Mouse (Mus musculus) fibroblast of lung, adult 2 months (primary cell): Measurements from ENCODE around the gene Tbc1d10c.

Source experiments
- DNase-seq: peaks from one replicate; pipeline ENCODE4 v3.0.0-alpha.2; 2011; ENCODE audit warnings: low read depth

The Tbc1d10c gene

DNA sequence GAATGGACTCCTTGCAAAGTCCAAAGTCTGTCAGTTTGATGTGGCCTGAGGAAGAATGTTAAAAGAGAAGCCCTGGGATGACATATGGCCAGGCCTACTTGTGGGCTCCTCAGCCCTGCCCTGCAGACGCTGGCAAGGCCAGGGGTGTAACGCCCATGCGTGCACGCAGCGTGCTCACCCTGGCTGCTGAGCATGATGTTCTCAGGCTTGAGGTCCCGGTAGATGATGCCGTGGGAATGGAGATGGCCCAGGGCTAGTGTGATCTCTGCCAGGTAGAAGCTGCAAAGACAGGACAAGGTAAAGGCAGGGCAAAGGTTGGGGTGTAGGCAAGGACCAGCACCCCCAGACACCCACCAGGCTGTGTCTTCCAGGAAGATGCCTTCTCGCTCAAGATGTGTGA is 32.0 kb downstream of the Tbc1d10c start:
- DNase-seq = no peak

DNA sequence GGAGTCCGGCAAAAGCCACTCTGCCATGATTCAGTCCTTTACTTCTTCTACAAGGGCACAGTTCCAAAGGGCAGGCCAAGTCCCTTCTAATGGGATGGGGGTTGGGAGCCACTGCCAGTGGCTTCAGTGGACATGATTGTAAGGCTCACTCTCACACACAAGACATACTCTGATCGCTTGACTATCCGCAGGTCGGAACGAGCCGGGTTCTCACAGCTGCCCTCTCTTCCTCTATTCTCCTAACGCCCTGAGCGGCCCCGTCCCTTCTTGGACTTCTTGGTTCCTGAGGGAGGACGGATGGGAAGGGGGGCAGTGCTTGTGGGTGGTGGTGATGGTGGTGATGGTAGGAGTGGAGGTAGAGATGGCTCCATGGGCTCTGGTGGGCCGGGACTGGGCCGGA is 34.3 kb downstream of the Tbc1d10c start:
- no peak for DNase-seq

DNA sequence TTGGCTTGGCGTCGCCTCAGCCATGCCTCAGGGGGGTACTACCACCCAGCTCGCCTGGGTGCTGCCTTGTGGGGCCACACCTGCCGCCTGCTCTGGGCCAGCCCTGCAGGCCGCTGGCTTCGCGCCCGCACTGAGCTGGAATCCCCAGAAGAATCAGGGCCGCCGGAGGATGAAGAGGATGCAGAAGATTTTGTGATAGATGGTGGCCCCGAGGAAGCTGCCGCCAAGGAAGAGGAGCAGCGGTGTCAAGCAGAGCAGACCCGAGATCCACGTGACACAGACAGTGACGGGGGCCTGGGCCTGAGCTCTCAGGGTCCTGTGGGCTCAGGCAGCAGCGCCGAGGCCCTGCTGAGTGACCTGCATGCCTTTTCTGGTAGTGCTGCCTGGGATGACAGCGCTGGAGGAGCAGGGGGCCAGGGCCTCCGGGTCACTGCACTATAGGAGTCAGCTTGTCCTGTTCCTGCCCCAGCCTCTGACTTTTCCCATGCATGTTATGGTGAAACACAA is 35.0 kb downstream of the Tbc1d10c start:
- DNase-seq = no peak

DNA sequence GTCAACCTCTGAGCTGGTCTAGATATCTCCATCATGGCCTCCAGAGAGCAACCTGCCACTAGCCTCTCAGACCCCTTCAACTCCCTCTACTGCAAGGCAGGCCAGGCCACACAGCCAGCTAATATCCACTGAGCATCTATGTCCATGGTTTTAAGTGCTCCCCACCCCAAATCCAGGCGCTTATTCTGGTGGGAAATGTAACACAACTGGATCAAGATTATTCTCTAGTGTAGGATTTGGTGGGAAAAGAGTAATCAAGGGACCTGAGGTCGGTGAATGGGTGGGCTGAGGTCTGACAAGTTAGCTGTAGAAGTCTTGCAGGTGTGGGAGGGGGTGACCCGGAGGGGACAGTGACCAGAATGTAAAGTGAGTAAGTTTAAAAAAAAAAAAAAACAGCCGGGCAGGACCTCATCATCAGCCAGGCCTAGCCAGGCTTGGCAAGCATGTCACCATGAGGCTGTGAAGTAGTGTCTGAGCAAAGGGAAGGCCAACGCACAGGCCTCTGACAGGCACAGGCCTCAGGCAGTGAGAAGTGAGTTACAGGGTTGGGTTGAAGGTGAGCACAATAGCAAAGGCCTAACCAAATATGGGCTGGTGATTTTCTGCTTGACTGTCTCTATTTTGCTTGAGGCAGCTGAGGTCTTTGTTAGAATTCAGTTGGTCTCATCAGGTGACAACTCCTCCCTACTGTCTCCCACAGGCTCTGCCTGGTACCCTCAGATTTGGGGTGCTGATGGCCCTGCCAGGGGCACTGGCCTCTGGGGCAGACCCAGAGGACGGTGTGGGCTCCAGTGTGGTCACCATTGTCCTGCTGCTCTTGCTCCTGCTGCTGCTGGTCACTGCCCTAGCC is 35.6 kb downstream of the Tbc1d10c start:
- no peak for DNase-seq

DNA sequence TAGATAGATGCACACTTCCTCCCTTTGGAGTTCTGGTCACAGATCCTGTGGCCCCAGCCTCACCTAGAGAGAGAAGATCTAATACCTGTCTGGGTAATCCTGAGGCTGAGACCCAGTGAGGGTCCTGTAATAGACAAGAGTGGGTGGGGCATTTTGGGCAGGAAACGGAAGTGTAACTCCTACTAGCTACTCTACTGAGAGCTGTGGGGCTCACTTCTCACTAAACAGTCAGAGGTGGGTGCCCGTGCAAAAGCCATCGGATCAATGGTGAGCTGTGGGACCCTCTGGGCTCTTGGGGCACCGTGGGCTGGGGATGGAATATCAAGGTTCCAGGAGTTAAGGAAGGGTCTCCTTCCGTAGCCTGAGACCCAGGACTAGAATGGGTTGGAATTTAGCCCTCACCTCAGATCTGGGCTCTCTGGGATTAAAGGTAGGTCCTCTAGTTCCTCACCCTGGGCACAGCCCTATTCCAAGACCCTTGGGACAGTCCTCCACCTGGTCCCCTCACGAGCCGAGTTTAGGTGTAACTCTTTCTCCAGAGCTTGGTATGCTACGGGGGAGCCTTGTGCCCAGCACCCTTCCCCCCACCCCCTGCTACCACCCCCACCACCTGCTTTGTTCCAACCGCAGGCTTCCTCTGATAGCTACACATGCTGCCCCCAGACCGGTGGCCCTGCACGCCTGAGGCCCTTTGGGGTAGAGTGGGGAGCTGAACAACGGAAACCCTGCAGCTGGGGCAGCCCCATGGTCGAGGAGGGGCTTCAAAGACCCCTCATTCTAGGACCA is 36.5 kb downstream of the Tbc1d10c start:
- DNase-seq = no peak

DNA sequence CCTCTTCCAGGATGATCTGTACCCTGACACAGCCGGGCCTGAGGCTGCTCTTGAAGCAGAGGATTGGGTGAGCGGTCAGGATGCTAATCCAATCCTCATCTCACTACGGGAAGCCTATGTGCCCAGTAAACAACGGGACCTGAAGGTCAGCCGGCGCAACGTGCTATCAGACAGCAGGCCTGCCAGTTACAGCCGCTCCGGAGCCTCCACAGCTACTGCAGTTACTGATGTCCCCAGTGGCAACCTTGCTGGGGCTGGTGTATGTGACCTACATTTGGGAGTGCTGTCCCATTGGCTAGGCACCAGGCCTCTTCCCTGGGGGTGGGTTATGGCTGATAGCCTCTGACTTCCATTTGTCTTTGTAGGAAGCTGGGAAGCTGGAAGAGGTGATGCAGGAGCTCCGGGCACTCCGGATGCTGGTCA is 37.8 kb downstream of the Tbc1d10c start, which contains the start of gene Ptprcap:
TSS of gene Ptprcap (plus strand) at position 373 of the 423 bp plus-strand sequence.
- no peak for DNase-seq

DNA sequence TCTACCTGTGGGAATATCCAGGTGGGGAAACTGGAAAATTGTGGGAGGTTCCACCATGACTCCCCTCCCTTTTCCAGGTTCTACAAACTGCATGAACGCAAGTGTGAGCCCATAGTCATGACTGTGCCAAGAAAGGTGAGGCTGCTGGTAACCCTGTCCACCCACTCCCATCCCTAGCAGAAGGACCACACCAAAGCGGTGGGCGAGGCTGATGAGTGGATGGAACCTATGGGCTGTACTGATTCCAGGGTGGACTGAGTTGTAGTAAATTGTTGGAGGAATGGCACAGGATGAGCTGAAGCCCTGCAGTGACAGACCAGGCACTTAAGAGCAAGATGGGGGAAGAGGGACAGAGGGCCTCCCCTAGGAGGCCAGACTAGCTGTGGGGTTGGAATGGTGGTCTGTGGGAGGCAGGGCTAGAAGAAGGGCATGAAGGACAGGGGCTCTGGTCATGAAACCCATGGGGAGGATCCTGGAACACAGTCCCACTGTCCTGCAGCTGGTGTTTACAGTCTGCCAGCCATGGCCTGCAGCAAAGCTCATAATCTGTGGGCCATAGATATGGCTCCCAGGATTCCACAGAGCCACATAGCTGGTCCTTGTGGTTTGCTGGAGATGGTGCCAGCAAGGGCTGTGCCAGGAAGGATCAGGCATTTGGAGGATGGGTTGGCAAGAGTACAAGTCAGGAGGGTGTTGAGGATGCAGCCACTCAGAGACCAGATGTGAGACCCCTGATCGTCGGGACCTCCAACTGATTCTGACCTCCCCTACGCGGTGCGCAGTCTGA is 38.4 kb downstream of the Tbc1d10c start:
- no peak for DNase-seq

DNA sequence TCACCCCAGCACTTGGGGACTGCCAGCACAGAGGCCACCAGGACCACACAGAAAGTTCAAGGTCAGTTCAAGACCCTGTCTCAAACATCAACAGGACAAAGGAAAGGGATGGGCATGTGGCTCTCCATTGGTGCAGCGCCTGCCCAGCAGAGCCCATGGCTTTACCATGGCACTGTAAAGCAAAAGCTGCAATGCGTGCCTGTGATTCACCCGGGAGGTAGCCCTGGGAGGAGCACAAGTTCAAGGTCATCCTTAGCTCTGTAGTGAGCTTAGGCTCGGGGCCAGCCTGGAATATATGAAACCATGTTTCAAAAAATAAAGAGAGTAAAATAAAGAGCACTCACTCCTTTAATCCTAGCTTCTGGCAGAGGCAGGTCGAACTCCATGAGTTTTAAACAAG is 39.2 kb downstream of the Tbc1d10c start:
- no peak for DNase-seq

DNA sequence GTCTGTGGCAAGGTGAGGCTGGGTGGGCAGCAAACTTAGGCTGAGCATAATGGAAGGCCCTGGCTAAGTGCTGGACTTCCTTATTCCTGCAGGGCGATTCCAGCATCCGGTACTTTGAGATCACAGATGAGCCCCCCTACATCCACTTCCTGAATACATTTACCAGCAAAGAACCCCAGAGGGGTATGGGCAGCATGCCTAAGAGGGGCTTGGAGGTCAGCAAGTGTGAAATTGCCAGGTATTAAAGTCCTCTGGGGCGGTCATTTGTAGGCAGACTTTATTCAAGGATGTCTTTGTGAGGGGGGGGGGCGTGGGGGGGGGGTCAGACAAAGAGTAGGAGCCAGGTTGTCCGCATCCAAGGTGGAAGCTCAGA is 39.6 kb downstream of the Tbc1d10c start:
- DNase-seq = no peak

DNA sequence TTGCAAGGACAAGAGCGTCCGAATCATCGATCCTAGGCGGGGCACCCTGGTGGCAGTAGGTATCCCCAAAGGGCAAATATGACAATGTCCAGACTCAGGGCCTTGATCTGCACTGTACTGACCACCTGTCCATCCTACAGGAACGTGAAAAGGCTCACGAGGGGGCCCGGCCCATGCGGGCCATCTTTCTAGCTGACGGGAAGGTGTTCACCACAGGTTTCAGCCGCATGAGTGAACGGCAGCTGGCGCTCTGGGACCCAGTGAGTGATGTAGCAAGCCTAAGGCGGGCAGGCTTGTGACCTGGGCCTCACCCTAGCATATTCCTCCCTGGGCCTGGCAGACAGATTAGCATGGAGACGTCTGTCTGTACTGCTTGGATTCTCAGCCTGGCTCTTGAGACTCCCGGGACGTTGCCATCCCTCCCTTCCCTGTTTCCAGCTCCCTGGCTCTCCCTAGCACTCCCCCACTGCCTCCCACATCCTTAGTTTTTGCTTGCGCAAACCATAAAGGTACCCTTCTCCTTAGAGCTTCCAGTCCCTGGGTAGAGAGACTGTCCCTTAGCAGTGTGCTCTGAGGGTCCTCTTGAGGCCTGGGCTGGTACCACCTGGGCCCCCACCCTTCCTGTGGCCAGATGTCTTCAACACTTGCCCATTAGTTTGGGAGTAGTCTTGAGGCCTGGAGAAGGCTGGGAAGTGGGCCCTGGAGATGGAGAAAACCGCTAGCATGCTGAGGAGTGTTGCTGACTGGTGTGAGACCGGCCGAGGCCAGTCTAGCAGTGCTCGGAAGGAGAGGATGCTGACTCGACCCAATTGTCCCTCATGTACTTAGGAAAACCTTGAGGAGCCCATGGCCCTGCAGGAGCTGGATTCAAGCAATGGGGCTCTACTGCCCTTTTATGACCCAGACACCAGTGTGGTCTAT is 40.3 kb downstream of the Tbc1d10c start:
- DNase-seq = no peak

DNA sequence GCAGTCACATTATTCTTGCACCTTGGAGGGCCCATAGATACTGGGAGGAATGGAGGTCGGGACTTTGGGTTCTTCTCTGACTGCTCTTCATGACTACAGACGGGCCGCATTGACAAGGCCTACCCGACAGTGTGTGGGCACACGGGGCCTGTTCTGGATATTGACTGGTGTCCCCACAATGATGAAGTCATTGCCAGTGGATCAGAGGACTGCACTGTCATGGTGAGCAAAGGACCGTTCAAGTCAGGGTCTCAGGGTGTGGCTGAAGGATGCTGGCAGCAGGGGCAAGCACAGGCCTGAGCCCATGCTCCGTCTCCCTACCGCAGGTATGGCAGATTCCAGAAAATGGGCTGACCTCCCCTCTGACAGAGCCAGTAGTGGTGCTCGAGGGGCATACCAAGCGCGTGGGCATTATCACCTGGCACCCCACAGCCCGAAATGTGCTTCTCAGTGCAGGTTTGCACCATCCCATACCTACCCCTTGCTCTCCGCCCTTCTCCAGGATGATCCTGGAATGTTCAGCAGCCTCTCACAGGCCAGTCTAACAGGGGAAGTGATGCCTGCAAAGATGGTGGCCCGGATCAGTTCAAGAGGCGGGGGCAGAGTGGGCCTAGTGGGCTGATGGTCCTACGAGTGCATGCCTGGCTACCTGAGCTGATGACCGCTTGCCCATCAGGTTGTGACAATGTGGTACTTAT is 41.2 kb downstream of the Tbc1d10c start:
- no peak for DNase-seq

DNA sequence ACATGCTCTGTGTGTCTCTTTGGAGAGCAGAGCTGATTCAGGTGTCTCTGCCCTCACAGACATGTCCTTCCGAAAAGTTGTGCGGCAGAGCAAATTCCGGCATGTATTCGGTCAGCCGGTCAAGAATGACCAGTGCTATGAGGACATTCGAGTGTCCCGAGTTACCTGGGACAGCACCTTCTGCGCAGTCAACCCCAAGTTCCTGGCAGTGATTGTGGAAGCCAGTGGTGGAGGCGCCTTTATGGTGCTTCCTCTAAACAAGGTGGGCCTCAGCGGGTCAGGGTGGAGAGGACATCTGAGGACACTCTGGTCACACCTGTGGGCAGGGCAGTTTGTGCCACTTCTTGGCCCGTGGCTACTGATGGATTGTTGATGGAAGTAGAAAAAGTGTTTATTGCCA is 41.8 kb downstream of the Tbc1d10c start:
- no peak for DNase-seq

DNA sequence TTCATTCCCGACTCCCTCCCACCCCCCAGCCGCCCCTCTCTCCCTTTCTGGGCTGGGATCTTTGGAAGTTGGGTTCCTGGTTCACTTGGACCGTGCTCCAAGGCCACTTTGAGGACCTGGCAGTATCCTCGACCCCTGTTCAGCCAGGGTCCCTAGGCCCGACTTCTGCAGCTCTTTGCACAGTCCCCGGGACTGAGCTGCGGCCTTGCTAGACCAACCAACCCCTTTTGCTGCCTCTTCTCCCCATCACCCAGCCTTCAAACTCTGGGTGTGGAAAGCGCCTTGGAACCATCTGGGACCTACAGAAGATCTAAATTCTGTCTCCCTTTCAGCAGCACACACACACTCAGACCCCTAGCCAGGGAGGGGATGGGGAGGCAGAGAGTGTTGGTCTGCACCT is 42.3 kb downstream of the Tbc1d10c start:
- no peak for DNase-seq

DNA sequence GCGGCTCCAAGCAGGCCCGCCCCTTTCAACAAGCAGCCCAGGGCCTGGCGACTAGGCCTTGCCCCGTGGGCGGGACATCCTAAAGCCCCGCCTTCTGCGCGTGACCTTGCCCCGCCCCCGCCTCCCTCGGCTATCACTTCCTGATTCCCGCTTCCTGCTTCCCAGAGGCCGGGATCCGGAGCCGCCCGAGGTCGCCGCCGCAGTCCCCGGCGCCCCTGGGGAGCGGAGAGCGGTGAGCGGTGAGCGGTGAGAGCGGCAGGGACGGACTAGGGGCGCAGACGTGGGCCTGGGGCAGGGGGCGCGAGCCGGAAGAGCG is 42.6 kb downstream of the Tbc1d10c start, which contains the start of gene Coro1b:
TSS of gene Coro1b (plus strand) at position 129 of the 316 bp plus-strand sequence.
- DNase-seq = peak; percentile 83

DNA sequence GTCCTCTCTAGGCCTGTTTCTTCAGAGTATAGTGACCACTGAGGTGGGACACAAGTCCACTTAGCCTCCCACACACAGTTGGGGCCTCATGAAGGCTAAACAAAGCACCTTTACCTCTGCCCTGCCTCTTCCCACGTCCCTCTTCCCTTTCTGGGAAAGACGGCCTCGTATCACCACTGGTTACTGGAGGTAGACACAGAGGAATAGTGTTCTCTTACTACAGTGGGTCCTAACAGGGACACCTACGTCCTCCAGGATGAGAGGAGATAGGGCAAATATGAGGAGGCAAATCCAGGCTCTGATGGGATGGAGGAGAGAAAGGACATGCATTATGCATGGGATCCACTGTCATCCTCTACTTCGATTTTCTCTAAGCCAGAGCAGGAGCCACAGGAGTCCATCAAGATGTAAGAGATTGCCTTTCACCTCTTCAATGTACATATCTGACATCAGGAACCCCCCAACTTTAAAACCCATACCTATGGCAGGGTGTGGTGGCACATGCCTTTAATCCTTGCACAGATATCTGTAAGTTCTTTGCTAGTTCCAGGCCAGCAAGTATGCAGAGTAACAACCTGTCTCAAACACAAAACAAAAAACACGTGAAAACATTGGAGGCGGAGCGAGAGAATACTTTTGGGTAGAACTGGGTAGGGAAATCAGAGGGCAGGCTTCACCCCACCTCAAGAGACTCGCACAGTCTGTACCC is 43.1 kb downstream of the Tbc1d10c start:
- DNase-seq = no peak

DNA sequence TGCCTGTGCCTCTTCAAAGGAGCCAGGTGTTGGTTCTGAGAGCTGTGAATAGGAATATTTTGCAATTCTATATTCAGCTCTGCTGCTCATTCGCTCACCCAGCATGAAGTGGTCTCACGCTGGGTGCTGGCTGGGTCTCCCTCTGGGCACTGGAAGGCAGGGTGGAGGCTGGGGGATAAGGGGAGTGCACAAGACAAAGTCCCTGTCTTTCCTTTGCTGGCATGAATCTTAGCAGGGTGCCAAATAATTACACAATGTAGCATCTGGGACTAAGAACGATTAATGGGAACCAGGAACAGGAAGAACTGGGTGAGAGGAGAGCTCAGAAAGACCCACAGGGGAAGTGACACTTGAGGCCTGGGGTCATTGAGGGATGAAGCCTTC is 44.1 kb downstream of the Tbc1d10c start:
- DNase-seq = no peak

DNA sequence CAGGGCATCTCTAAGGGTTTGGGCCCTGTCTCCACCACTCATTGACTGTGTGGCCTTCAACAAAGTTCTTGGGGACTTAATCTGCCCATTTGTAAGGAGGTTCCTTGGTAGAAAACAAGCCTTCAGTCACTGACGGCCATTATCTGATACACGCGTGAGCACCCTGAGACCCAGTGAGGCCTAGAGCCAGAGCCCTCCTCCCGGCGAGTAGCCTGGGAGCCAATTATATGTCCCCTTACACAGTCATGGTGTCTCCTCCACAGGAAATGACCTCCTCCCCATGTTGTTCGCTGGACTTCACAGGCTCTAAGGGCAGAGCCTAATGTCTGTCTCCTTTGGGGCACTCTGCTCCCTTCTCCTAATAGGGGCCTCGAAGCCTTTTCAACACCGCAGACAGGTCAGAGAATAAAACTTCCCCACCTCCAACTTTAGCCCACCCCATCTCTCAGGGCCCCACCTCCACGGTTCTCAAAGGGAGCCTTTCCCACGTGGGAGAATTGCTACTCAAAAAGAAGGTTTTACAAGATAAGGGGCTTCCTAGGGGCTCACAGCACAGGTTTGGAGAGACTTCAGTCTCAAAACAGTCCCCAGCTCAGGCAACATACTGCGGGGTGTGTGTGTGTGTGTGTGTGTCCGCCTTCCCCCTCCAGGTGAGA is 44.6 kb downstream of the Tbc1d10c start:
- DNase-seq = no peak

DNA sequence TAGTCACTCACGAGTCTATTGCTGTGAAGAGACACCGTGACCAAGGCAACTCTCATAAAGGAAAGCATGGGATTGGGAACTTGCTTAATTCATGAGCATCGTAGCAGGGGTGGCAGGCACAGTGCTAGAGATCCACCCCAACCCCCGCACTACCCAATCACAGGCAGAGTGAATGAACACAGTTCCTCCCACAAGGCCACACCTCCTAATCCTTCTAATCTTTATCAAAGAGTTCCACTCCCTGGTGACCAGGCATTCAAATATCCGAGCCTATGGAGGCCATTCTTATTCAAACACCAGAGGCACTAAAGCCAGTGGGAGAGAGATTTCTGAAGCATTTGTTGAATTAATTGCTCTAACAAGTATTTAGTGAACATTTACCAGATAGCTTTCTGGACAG is 45.1 kb downstream of the Tbc1d10c start:
- no peak for DNase-seq
